Mouse (Mus musculus): ENCODE results near the gene Hoxb1.

GRCm38 (mm10) chr11:96327122-96327521 lies 38.4 kb upstream of the Hoxb1 start:
- TF ChIP-seq CTCF (IDR thresholded peaks at IDR 0.05; ENCODE audit: low read depth) (no peak), EP300 (optimal IDR thresholded peaks at IDR 0.05) (no peak)
